Mouse (Mus musculus) forebrain, postnatal 0 days (tissue): ENCODE data around the gene Barhl2. TPM values are rescaled to one million over a fixed set of nuclear protein-coding genes. Genes with fewer than 3 reads are reported as not detected.

Experiments
- ATAC-seq: fragments of 200-750 bp; cut with Nextera tagmentation; 2 replicates; pipeline ENCODE4 v1.8.0; 2017; ENCODE audit warnings: mild to moderate bottlenecking, moderate library complexity
- DNase-seq: peaks from one replicate; pipeline ENCODE4 v3.0.0-alpha.2; 2015
- H3K27ac ChIP-seq: fragments of 300-500 bp; sonication (generic); 2 replicates; pipeline ENCODE4 v1.5.1; 2014; ENCODE audit warnings: low read depth, mild to moderate bottlenecking, antibody characterized with exemption, low read length, moderate library complexity, mixed read lengths
- H3K27me3 ChIP-seq: fragments of 300-500 bp; sonication (generic); 2 replicates; pipeline ENCODE4 v1.6.1; 2014; ENCODE audit warnings: mild to moderate bottlenecking, low read length, mixed read lengths; ENCODE audit not compliant: insufficient read depth
- H3K36me3 ChIP-seq: fragments of 300-500 bp; sonication (generic); 2 replicates; pipeline ENCODE4 v1.6.1; 2014; ENCODE audit warnings: mild to moderate bottlenecking, moderate library complexity; ENCODE audit not compliant: insufficient read depth
- H3K4me1 ChIP-seq: fragments of 300-500 bp; sonication (generic); 2 replicates; pipeline ENCODE4 v1.6.1; 2014; ENCODE audit warnings: antibody characterized with exemption; ENCODE audit not compliant: insufficient read depth
- H3K4me2 ChIP-seq: fragments of 300-500 bp; sonication (generic); 2 replicates; pipeline ENCODE4 v1.6.1; 2014; ENCODE audit warnings: low read depth, mild to moderate bottlenecking, moderate library complexity
- H3K4me3 ChIP-seq: fragments of 300-500 bp; sonication (generic); 2 replicates; pipeline ENCODE4 v1.5.1; 2014; ENCODE audit warnings: low read depth, low read length, mixed read lengths
- H3K9ac ChIP-seq: fragments of 300-500 bp; sonication (generic); 2 replicates; pipeline ENCODE4 v1.6.1; 2014; ENCODE audit warnings: mild to moderate bottlenecking
- H3K9me3 ChIP-seq: fragments of 300-500 bp; sonication (generic); 2 replicates; pipeline ENCODE4 v1.6.1; 2016; ENCODE audit warnings: low read length
- CTCF ChIP-seq: sonication (generic); IDR thresholded peaks from 2 replicates; pipeline ENCODE4 v1.5.1; 2016; ENCODE audit warnings: antibody characterized with exemption, control low read depth, low read depth
- WGBS: fragments of 180-500 bp; shearing (Covaris S2); extraction: QIAGEN DNeasy Blood & Tissue Kit; methylation state at CpG from one replicate; pipeline ENCODE4 v1.1.7; 2014; 5-methylcytosine and 5-hydroxymethylcytosine counted together
- polyA plus RNA-seq: library from polyadenylated mRNA; unstranded; fragments of >200 nt; fragmentation: Nextera tagmentation; extraction: Ambion mirVana; gene quantifications from 2 replicates; pipeline ENCODE4 v1.2.1, GENCODE M21; 2015
- total RNA-seq: library from RNA; depleted of rRNA; stranded (reverse); fragments of >200 nt; gene quantifications from 2 replicates; pipeline ENCODE4 v1.2.3, GENCODE M21; 2014

Gene Barhl2
- total and polyA plus RNA-seq, 2 experiments from 2014 or later: 1.5 to 9.4 TPM

- H3K27me3 ChIP-seq: peaks cover 78% of the 10 kb centered on the region
Measured at GRCm38 (mm10) chr5:106460535-106460934, 2.6 kb upstream of the Barhl2 start.

GRCm38 (mm10) chr5:106460001-106460511 is 2.1 kb upstream of the Barhl2 start:
- Histone ChIP-seq H3K36me3 (no peaks in the 10 kb centered on the region), H3K4me2 (no peak overlapping the region), H3K9ac (no peak overlapping the region), H3K27ac (no peak overlapping the region), H3K4me3 (no peak overlapping the region), H3K4me1 (no peaks in the 10 kb centered on the region), H3K27me3 (peaks cover 78% of the 10 kb centered on the region), H3K9me3 (no peaks in the 10 kb centered on the region)
- ATAC-seq: no peak
- DNase-seq: peak; percentile 48
- TF ChIP-seq CTCF: no peak
- 3% methylated on average over 22 of the region's 22 CpGs for WGBS

More at GRCm38 (mm10) chr5:106460535-106460934, 2.6 kb upstream of the Barhl2 start:
- no peaks in the 10 kb centered on the region for H3K4me1 ChIP-seq
- H3K4me2 ChIP-seq: no peak overlapping the region
- 2% methylated on average over 17 of the region's 17 CpGs for WGBS
- TF ChIP-seq CTCF: no peak
- H3K4me3 ChIP-seq: no peak overlapping the region
- H3K36me3 ChIP-seq: no peaks in the 10 kb centered on the region
- H3K27ac ChIP-seq: no peak overlapping the region
- H3K9ac ChIP-seq: no peak overlapping the region
- DNase-seq (peak; percentile 29), ATAC-seq (no peak)
- no peaks in the 10 kb centered on the region for H3K9me3 ChIP-seq

GRCm38 (mm10) chr5:106459120-106459641 is 1.2 kb upstream of the Barhl2 start:
- WGBS: under 1% methylated on average over 31 of the region's 31 CpGs
- DNase-seq (no peak), ATAC-seq (0 out of 2 replicates have a peak, but pooled peaks have one; percentile 12)
- Histone ChIP-seq H3K27ac (no peak overlapping the region; the same call in 1 of the 2 replicates), H3K9me3 (no peaks in the 10 kb centered on the region), H3K4me3 (peak overlapping the region; percentile 30), H3K9ac (no peak overlapping the region), H3K4me2 (peak overlapping the region; percentile 44), H3K4me1 (no peaks in the 10 kb centered on the region), H3K27me3 (peaks cover 80% of the 10 kb centered on the region), H3K36me3 (no peaks in the 10 kb centered on the region)
- no peak for TF ChIP-seq CTCF

- WGBS: under 1% methylated on average over 45 of the region's 68 CpGs
- no peak for TF ChIP-seq CTCF
- Histone ChIP-seq H3K36me3 (no peaks in the 10 kb centered on the region), H3K9me3 (no peaks in the 10 kb centered on the region), H3K27me3 (peaks cover 80% of the 10 kb centered on the region), H3K27ac (no peak overlapping the region; the same call in 1 of the 2 replicates), H3K4me3 (peak overlapping the region; percentile 30), H3K4me2 (peak overlapping the region; percentile 44), H3K4me1 (no peaks in the 10 kb centered on the region), H3K9ac (no peak overlapping the region)
- peak; percentile 57 for DNase-seq
- peak; percentile 62 for ATAC-seq
Measured at GRCm38 (mm10) chr5:106458477-106459119, 632 bp upstream of the Barhl2 start.

- Histone ChIP-seq H3K27ac (no peak overlapping the region), H3K4me2 (no peak overlapping the region), H3K4me3 (peak overlapping the region; percentile 30; the same call in 1 of the 2 replicates), H3K9ac (no peak overlapping the region), H3K4me1 (no peaks in the 10 kb centered on the region), H3K36me3 (no peaks in the 10 kb centered on the region), H3K9me3 (no peaks in the 10 kb centered on the region), H3K27me3 (peaks cover 77% of the 10 kb centered on the region)
- peak; percentile 56 for DNase-seq
- no peak for TF ChIP-seq CTCF
- ATAC-seq: no peak
- WGBS: under 1% methylated on average over 63 of the region's 63 CpGs
Measured at GRCm38 (mm10) chr5:106457111-106457925, 648 bp downstream of the Barhl2 start.

- Histone ChIP-seq H3K4me3 (peak overlapping the region; percentile 8), H3K27ac (no peak overlapping the region)
- ATAC-seq: no peak
Measured at GRCm38 (mm10) chr5:106455984-106456383, 2.0 kb downstream of the Barhl2 start.

More at GRCm38 (mm10) chr5:106455984-106456383, 2.0 kb downstream of the Barhl2 start:
- Histone ChIP-seq H3K9ac (no peak overlapping the region), H3K36me3 (no peaks in the 10 kb centered on the region), H3K9me3 (no peaks in the 10 kb centered on the region), H3K4me2 (no peak overlapping the region), H3K4me1 (no peaks in the 10 kb centered on the region), H3K27me3 (peaks cover 70% of the 10 kb centered on the region)
- 6% methylated on average over 7 of the region's 7 CpGs for whole genome bisulfite sequencing
- DNase-seq: peak; percentile 52
- TF ChIP-seq CTCF: no peak
